Mouse (Mus musculus) cerebellum, adult (tissue): ENCODE data around the gene Nhp2.
A peak's percentile ranks its signal among the peaks of the same experiment; 100 is the strongest.
"Not testable (repeated sequence)": the region's sequence is repeated elsewhere in the genome, so short reads cannot be mapped to it uniquely, and the experiment has no call there.

ENCODE experiments used
- ATAC-seq: cut with Nextera tagmentation; 2 replicates; pipeline ENCODE4 v1.9.2; 2017; ENCODE audit warnings: mild to moderate bottlenecking, moderate library complexity, mixed read lengths; ENCODE audit not compliant: insufficient number of reproducible peaks, low FRiP score, low TSS enrichment

Gene Nhp2

DNA sequence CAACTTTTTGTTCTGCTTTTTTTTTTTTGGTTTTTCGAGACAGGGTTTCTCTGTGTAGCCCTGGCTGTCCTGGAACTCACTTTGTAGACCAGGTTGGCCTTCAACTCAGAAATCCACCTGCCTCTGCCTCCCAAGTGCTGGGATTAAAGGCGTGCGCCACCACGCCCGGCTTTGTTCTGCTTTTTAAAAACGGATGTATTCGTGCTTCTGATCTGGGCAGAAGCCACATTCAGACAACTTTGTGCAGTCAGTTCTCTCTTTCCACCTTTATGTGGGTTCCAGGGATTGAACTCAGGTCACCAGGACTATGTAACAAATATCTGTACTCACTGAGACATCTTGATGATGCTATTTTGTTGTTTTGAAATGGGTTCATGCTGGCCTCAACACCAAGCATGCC is 13.7 kb downstream of the Nhp2 start:
- ATAC-seq, result not testable (repeated sequence)

- no peak for ATAC-seq
These were observed 14.2 kb downstream of the Nhp2 start for GRCm38 (mm10) chr11:51633721-51634120.

GRCm38 (mm10) chr11:51635127-51635524 is 15.6 kb downstream of the Nhp2 start:
- ATAC-seq, result no peak

DNA sequence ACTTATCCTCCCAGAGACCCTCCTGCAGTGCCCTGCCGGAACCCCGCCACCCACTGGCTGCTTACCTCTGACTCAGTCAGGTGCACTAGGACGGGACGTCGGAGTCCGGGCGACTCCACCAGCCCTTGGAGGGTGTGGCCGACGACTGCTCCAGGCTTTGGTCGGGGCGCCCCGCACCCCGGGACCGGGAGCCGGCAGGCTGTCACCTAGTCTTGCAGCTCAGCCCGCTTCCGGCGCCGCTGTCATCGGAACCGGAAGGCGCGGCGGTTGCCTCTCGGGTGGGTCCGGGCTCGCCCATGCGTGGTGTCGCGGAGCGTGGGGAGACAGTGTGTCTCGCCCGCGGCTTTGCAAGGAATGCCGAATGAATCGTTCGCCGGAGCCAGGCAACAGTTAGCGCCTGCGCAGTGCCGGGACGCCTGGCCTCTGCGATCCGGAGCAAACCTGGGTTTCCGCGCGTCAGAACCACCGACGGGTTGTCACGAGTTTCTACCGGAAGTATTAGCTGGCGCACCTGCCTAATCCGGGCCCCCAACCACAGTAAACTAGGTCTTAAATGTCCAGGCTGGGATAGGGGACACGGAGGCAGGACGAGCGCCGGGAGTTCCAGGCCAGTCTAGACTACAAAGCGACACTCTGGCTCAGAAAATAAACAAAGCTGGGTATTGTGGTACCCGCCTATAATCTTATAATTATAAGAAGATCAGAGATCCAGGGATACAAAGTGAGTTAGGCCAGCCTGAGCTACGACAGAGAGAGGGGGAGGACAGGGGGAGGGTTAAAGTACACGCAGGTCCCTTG is 16.2 kb downstream of the Nhp2 start, which contains the start of gene Rmnd5b:
Gene Rmnd5b, minus strand, starts transcription at position 372 of the 798 bp plus-strand sequence.
- peak; percentile 91 for ATAC-seq

- ATAC-seq, result peak; percentile 42; the same call in 1 of the 2 replicates
These were observed 16.8 kb downstream of the Nhp2 start for GRCm38 (mm10) chr11:51636323-51636684.

DNA sequence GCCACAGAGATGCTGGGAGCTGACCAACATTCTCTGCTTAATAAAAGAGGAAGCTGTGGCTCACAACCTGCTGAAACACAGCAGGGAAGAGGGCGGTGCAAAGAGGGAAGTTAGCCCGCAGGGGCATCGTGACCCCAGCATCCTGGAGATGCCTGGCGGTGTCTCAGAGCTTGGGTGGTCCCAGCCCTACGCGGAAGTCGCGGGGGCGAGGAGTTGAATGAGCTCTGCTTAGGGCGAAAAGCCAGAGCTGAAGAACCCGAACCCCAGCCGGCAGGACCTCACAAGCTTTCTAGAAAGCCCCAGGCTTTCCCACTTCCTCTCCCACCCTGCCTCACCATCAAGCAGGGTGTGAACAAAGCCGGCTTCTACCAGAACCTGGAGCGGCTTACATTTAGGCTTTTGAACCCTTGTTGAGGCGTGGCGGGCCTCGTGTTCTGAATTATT is 18.5 kb downstream of the Nhp2 start:
- ATAC-seq, result no peak

DNA sequence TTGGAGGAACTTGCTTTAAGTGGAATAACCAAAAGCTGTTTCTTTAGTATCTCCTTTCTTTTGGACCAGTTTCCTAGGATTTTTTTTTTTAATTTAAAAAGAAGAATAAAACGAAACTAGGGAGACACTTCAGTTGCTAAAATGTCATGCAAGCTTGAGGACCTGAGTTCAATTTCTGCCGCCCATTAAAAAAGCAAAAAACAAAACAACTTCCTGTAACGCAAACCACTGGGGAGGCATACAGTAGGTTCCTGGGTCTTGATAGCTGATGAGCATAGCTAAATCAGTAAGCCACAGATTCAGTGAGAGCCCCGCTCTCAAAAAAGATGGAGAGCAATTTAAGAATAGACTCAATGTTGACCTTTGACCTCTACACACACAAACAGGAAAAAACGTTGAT is 19.0 kb downstream of the Nhp2 start:
- ATAC-seq, result no peak

- ATAC-seq, result no peak
These were observed 21.2 kb downstream of the Nhp2 start for GRCm38 (mm10) chr11:51640748-51641147.

- peak; percentile 57; the same call in 1 of the 2 replicates for ATAC-seq
These were observed 23.7 kb downstream of the Nhp2 start for GRCm38 (mm10) chr11:51643202-51643601.

DNA sequence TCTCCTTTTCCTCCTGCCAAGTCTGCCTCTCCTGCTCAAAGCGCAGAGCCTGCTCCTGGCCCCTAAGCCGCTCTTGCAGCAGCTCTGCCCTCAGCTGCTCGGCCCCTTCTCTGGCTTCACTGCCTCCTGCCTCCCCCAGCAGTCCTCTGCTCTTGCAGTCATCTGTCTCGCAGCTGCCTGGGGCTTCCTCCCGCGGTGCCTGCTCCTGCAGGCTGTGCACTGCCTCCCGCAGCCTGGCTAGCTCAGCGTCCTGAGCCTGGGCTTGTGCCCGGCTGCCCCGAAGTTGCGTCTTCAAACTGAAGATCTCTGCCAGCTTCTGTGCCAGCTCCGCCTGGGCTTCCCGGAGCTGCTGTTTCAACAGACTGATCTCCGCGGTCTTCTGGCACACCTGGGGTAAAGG is 24.2 kb downstream of the Nhp2 start:
- ATAC-seq, result peak; percentile 32; the same call in 1 of the 2 replicates

- ATAC-seq, result no peak
These were observed 24.7 kb downstream of the Nhp2 start for GRCm38 (mm10) chr11:51644217-51644616.

DNA sequence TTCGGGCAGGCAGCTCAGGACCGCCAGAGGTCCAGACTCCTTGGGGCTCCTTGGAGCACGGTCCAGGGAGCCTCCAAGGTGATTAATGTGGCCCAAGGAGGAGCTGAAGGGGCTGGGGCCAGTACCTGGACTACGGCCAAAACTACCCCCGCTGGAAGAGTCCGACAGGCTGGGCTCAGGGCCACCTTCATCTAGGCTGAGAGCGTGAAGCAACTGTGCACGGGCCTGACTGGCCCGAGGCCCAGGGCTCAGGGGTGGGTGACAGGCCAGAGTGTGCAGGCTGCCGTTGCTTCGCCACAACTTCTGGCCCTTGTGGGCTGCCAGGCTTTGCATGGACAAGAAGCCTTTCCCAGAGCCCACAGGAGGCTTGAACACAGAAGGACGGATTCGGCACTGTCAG is 25.8 kb downstream of the Nhp2 start:
- ATAC-seq, result no peak

GRCm38 (mm10) chr11:51646245-51646644 is 26.7 kb downstream of the Nhp2 start:
- no peak for ATAC-seq

DNA sequence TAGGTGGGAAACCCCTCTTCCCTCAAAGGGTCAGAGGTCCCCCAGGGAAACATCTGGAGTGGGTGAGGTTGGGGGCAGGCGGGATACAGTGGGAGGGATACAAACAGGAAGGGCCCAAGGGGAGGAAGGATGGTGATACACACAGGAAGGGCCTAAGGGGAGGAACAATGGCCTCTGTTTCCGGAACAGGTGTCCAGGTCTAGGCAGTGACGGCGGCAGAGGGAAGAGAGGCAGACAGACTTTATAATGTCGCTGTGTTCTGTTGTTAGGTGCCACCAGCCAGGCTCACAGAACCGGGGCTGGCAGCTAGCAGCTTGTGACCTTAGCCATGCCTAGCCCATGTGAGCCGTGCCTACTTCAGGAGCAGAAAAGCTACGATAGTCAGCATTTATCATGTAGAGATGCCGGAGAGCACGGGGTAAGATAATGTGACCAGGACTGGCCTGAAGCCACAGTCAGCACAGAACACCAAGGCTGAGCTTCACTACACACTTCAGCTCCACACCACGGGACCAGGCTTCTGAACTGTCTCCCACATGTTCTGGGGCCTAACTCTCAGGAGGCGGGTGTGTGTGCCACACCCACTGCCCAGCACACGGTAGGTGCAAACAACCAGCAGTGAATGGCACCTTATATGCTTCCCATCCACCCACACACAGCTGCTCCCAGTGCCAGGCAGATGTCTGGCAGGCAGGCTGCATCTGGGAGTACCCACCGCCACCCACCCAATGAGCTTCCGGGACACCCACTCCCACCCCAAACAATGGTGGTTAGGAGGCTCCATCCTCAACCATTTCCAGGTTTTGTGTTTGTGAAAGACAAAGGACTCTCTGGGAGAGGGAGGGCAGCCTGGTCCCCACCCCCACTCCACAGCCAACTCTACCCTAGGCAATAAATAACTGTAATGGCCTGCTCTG is 27.5 kb downstream of the Nhp2 start:
- no peak for ATAC-seq

- no peak for ATAC-seq
These were observed 29.0 kb downstream of the Nhp2 start for GRCm38 (mm10) chr11:51648566-51648965.

DNA sequence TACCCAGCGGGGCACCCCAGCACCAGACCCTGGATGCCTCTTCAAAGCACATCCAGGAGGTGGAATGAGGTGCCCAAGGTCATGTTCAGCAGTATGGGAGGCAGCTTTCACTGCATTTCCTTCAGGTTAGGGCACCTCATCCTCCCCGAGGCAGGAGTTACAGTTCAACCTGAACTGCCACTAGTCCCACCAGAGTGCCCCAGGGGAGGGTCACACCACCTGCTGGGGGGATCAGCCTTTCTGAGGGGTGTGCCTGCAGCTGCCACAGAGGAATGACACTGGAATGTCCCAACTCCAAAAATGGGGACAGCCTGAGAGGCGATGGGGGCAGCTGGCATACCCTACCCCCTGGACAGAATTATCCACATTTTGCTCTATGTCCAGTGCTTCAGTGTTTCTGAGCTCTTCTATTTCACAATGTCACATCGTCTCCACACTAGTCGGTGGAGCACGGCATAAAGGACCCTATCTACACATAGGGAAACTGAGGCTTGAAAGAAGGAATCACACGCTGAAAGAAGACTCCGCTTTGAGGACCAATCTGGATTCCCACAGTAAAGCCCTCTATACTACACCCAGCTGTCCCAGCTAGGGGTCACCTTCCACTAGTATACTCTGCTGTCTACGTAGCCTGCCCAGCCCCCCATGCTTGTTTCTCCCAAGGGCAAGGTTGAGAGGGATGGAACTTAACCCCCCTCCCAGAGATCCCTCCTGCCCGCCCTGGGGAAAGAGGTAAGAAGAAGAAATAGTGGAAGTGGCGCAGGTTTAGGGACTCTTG is 29.8 kb downstream of the Nhp2 start:
- no peak for ATAC-seq

GRCm38 (mm10) chr11:51649889-51650199 is 30.3 kb downstream of the Nhp2 start:
- no peak for ATAC-seq

DNA sequence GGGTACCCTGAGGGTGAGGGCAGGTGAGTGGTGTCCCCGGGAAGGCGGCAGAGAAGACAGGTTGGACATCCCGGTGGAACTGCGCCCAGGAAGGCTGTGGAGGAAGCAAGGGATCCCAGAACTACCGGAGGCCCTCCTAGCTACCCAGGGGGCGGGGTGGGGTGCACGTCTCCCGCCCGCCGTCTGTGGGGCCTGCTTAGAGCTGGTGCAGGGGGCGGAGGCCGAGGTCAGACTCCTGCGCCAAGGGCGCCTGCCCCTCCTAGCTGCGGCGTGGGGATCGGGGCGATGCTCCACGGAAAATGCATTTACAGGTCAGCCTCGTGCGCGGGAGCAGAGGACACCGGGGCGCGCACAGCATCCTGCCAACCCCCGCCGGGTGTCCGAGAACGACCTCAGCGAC is 30.7 kb downstream of the Nhp2 start:
- ATAC-seq, result no peak

GRCm38 (mm10) chr11:51650691-51651515 is 31.4 kb downstream of the Nhp2 start, which contains the start of the genes N4bp3 and D930048N14Rik:
Gene N4bp3 (minus strand): TSS chr11:51650842.
Gene D930048N14Rik (plus strand): TSS chr11:51650954.
- 0 out of 2 replicates have a peak, but pooled peaks have one; percentile 40 for ATAC-seq
